Mouse (Mus musculus) hindbrain, embryonic 16.5 days (tissue): ENCODE data around the gene Blm. TPM values are rescaled to one million over a fixed set of nuclear protein-coding genes. Genes with fewer than 3 reads are reported as not detected.

Experiments used
- ATAC-seq: fragments of 200-750 bp; cut with Nextera tagmentation; 2 replicates; pipeline ENCODE4 v1.8.0; 2017; ENCODE audit warnings: moderate TSS enrichment, moderate library complexity
- H3K27ac ChIP-seq: fragments of 300-500 bp; sonication (generic); 2 replicates; pipeline ENCODE4 v1.5.1; 2014; ENCODE audit warnings: low read depth, mild to moderate bottlenecking, control low read depth, low read length, moderate library complexity
- H3K27me3 ChIP-seq: fragments of 300-500 bp; sonication (generic); replicated peaks from 2 replicates; pipeline ENCODE4 v1.6.1; 2014; ENCODE audit warnings: low read length; ENCODE audit not compliant: control insufficient read depth, insufficient read depth
- H3K36me3 ChIP-seq: fragments of 300-500 bp; sonication (generic); 2 replicates; pipeline ENCODE4 v1.6.1; 2014; ENCODE audit warnings: mild to moderate bottlenecking, low read length, moderate library complexity, mixed read lengths; ENCODE audit not compliant: control insufficient read depth, insufficient read depth
- H3K4me1 ChIP-seq: fragments of 300-500 bp; sonication (generic); 2 replicates; pipeline ENCODE4 v1.6.1; 2014; ENCODE audit warnings: low read depth, low read length; ENCODE audit not compliant: control insufficient read depth, insufficient read depth
- H3K4me2 ChIP-seq: fragments of 300-500 bp; sonication (generic); 2 replicates; pipeline ENCODE4 v1.6.1; 2014; ENCODE audit warnings: mild to moderate bottlenecking, low read length, control low read depth, moderate library complexity
- H3K4me3 ChIP-seq: fragments of 300-500 bp; sonication (generic); 2 replicates; pipeline ENCODE4 v1.5.1; 2014; ENCODE audit warnings: mild to moderate bottlenecking, low read length, control low read depth, moderate library complexity
- H3K9ac ChIP-seq: fragments of 300-500 bp; sonication (generic); 2 replicates; pipeline ENCODE4 v1.6.1; 2014; ENCODE audit warnings: low read depth, mild to moderate bottlenecking, control low read depth, low read length, moderate library complexity
- H3K9me3 ChIP-seq: fragments of 300-500 bp; sonication (generic); 2 replicates; pipeline ENCODE4 v1.6.1; 2014; ENCODE audit warnings: mild to moderate bottlenecking, low read length, moderate library complexity; ENCODE audit not compliant: control insufficient read depth
- WGBS: fragments of 180-500 bp; shearing (Covaris S2); extraction: QIAGEN DNeasy Blood & Tissue Kit; methylation state at CpG from one replicate; pipeline ENCODE4 v1.1.7; 2014; 5-methylcytosine and 5-hydroxymethylcytosine counted together
- polyA plus RNA-seq: library from polyadenylated mRNA; unstranded; fragments of >200 nt; fragmentation: Nextera tagmentation; extraction: Ambion mirVana; gene quantifications from 2 replicates; pipeline ENCODE4 v1.2.1, GENCODE M21; 2015

Blm gene
- polyA plus RNA-seq, 1 experiment from 2014 or later: 7.3 TPM

DNA sequence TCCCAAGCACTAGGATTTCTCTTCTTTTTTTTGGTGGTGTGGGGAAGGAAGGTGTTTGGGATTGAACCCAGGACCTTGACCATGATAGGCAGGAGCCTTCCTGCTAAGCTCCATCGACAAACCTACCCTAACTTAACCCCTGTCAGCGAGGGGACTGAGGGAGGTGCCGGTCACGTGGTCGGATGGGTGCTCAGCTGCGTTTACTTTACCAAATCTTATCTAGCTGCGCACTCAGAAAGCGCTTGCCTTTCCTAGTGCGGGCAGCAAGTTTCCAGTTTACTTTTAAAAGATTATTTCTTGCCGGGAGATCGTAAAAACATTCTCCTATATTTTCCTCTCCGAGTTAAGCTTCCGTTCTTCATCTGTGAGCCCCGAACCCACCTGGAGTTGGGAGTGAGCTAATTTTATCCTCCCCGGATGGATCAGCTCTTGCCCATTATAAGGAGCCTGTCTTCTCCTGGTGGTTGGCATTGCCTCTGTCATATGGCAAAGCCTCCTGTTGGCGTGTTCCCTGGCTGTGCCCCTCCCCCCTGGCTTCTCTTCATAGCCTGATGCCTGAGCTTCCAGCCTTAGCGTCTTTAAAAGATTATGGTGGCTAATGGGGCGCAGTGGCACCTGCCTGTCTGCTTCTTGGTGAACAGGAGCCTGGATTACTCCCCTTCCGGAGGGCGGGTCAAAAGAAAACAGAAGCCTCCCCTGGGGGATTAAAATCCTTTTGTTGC lies 112.0 kb downstream of the Blm start:
- H3K36me3 ChIP-seq: no peaks in the 10 kb centered on the region
- WGBS: 26% methylated on average over 20 of the region's 20 CpGs
- no peaks in the 10 kb centered on the region for H3K4me1 ChIP-seq
- no peak overlapping the region for H3K27ac ChIP-seq
- H3K27me3 ChIP-seq: no peaks in the 10 kb centered on the region
- H3K9me3 ChIP-seq: no peaks in the 10 kb centered on the region
- peak overlapping the region; percentile 24; the same call in 1 of the 2 replicates for H3K4me2 ChIP-seq
- no peak for ATAC-seq
- H3K9ac ChIP-seq: 0 out of 2 replicates have a peak overlapping the region, but pooled peaks have one; percentile 14
- no peak overlapping the region for H3K4me3 ChIP-seq

DNA sequence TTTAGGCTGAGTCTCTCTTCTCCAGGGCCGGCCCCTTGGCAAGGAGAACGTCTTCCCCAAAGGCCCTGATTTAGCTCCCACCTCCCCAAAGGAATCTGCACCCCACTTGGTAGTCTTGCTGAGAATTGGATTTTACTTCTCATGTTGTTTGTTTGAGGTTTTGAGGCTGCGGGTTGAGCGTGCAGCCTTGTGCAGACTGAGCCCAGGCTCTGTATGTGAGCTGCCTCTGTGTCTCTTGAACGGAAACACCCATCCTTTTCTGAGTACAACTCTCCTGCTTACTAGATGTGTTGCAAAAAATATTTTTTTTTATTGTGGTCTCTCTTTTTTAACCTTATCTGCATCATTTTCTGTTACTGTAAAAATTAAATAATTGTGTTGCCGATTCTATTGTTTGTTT lies 113.3 kb downstream of the Blm start:
- H3K27me3 ChIP-seq: no peaks in the 10 kb centered on the region

DNA sequence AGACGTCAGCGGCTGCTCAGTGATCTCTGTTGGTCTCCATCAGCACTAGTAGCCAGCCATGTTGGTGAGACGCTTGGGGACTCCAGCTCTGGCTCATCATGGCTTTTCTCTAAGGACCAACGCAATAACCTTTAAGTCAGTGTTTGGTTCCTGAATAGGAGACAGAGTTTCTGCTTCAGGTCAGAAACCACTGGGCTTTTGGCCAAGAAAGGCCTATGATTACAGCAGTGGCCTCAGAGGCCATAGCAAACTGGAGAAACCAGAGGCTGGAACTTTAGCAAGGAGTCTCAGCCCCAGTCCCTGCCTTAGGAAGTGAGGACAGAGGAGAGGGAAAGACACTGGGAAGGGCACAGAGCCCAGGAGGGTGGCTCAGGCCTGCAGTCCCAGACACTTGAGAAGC lies 114.3 kb downstream of the Blm start:
- H3K9ac ChIP-seq: no peak overlapping the region
- no peak overlapping the region for H3K4me3 ChIP-seq
- no peak for ATAC-seq
- no peak overlapping the region for H3K27ac ChIP-seq
- WGBS: 79% methylated on average over 4 of the region's 4 CpGs
- no peaks in the 10 kb centered on the region for H3K9me3 ChIP-seq
- H3K27me3 ChIP-seq: no peaks in the 10 kb centered on the region
- H3K4me1 ChIP-seq: no peaks in the 10 kb centered on the region
- no peak overlapping the region for H3K4me2 ChIP-seq
- H3K36me3 ChIP-seq: no peaks in the 10 kb centered on the region

More for the DNA sequence above, 113.3 kb downstream of the Blm start:
- H3K4me2 ChIP-seq: no peak overlapping the region
- no peak for ATAC-seq
- no peaks in the 10 kb centered on the region for H3K9me3 ChIP-seq
- WGBS: 91% methylated on average over 6 of the region's 6 CpGs
- no peak overlapping the region for H3K4me3 ChIP-seq
- no peaks in the 10 kb centered on the region for H3K4me1 ChIP-seq
- H3K9ac ChIP-seq: no peak overlapping the region
- no peak overlapping the region for H3K27ac ChIP-seq
- H3K36me3 ChIP-seq: no peaks in the 10 kb centered on the region

DNA sequence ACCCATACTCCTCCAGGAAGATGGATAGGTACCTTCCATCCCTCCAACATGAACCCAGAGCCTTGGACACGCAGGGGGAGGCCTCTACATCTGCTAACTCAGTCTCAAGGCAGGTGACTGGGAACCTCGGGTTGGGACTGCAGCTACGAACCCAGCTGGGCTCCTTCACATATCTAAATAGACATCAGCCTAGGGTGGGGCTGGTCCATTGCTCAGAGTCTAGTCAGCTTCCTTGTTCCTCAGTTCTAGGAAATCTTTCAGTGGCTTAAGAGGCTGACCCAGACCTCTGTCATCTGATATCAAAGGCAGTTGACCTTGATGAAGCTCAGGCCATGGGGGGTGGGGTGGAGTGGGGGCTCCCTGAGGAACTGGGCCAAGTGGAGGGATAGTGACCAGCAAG lies 115.6 kb downstream of the Blm start:
- H3K27me3 ChIP-seq: no peaks in the 10 kb centered on the region
- WGBS: 71% methylated on average over 3 of the region's 3 CpGs
- no peak overlapping the region for H3K27ac ChIP-seq
- H3K4me2 ChIP-seq: no peak overlapping the region
- H3K4me1 ChIP-seq: no peaks in the 10 kb centered on the region
- H3K36me3 ChIP-seq: no peaks in the 10 kb centered on the region
- no peaks in the 10 kb centered on the region for H3K9me3 ChIP-seq
- H3K4me3 ChIP-seq: no peak overlapping the region
- H3K9ac ChIP-seq: no peak overlapping the region
- ATAC-seq: no peak

DNA sequence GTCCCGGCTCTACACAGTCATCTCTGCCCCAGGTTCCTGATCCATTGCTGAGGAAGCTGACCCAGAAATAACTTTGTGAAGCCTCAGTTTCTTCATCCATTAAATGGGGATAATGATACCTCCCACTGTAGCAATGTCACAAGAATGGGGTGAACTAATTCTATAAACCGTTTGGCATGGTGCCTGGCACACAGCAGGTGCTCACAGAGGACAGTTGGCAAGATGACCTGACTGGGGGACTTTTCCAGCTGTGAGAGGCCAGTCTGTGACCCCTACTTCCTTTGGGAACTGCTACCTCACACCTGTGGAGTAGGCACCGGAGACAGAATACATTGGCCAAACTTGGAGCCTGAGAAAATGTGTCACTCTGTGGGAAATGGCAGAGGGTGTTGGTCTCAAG lies 116.9 kb downstream of the Blm start:
- Histone ChIP-seq H3K27ac (no peak overlapping the region), H3K9me3 (no peaks in the 10 kb centered on the region)
- ATAC-seq: no peak

DNA sequence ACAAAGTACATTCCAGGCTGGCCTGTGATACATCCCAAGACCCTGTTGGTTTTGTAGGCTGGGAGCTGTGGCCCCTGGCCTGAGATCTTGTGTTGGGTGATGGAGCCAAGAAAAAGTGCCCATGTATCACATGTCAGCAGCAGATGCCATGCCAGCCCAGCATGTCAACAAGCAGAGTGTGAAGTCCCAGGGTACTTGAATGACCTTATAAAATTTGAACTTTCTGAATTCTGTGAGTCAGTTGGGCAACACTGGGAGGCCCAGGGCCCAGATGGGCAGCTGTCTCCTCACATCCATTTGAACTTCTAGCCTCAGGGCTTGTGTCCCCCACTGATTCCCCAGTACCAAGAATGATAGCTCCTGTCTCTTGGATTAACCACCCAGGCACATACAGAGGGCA lies 117.3 kb downstream of the Blm start:
- Histone ChIP-seq H3K36me3 (no peaks in the 10 kb centered on the region), H3K27me3 (no peaks in the 10 kb centered on the region), H3K9me3 (no peaks in the 10 kb centered on the region), H3K4me2 (no peak overlapping the region), H3K4me3 (no peak overlapping the region), H3K27ac (no peak overlapping the region), H3K9ac (no peak overlapping the region), H3K4me1 (no peaks in the 10 kb centered on the region)
- no peak for ATAC-seq

More for the DNA sequence above, 116.9 kb downstream of the Blm start:
- Histone ChIP-seq H3K36me3 (no peaks in the 10 kb centered on the region), H3K4me3 (no peak overlapping the region), H3K27me3 (no peaks in the 10 kb centered on the region), H3K4me2 (no peak overlapping the region), H3K4me1 (no peaks in the 10 kb centered on the region), H3K9ac (no peak overlapping the region)
- 73% methylated on average over 3 of the region's 3 CpGs for WGBS

DNA sequence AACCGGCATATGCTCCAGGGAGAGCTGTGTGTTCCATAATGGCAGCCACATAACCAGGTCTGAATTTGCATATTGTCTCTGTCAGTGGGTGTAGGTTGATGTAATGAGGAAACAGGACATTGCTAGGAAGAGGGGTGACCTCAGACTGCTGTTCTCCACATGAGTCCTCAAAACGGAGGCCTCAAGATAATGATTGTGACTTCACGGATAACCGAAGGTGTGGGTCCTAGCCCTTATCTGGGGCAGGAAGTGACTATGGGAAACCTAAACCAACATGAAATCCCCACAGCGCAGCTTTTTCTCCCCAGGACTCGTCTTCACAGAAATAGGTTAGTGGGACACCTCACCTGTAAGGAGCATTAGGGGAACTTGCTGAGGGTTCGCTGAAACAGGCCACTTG lies 118.0 kb downstream of the Blm start:
- ATAC-seq: no peak
- H3K4me2 ChIP-seq: no peak overlapping the region
- H3K4me1 ChIP-seq: no peaks in the 10 kb centered on the region
- H3K36me3 ChIP-seq: no peaks in the 10 kb centered on the region
- no peak overlapping the region for H3K9ac ChIP-seq
- H3K4me3 ChIP-seq: no peak overlapping the region
- no peaks in the 10 kb centered on the region for H3K27me3 ChIP-seq
- no peaks in the 10 kb centered on the region for H3K9me3 ChIP-seq
- 87% methylated on average over 7 of the region's 7 CpGs for WGBS
- no peak overlapping the region for H3K27ac ChIP-seq

DNA sequence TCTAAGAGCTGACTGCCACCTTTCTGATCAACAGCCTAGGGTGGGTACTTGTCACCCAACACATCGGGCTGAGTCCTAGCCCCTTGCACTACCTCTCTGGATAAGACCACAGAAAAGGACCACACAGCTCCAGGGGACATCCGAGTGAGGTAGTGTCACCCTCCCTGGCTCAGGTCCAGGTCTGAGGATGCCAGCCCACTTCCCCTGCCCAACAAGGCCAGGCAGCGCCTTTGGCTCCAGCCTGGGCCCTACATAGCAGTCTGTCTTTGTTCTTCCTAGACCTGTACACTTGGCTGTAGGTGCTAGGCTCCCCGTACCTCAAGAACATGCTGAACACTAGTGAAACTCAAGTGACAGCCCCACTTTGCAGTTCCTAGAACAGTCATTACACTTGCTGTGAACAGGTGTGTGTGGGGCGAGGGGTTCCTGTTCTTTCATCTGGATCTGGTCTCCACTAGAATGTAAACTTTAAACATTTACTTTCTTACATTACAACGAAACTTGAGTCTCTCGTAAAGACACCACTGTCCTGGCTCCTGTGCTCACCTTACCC lies 120.5 kb downstream of the Blm start:
- no peak overlapping the region for H3K9ac ChIP-seq
- no peaks in the 10 kb centered on the region for H3K9me3 ChIP-seq
- WGBS: 86% methylated on average over 7 of the region's 7 CpGs
- no peak overlapping the region for H3K4me3 ChIP-seq
- no peaks in the 10 kb centered on the region for H3K36me3 ChIP-seq
- H3K27me3 ChIP-seq: no peaks in the 10 kb centered on the region
- no peak overlapping the region for H3K27ac ChIP-seq
- no peaks in the 10 kb centered on the region for H3K4me1 ChIP-seq
- no peak for ATAC-seq
- H3K4me2 ChIP-seq: no peak overlapping the region

DNA sequence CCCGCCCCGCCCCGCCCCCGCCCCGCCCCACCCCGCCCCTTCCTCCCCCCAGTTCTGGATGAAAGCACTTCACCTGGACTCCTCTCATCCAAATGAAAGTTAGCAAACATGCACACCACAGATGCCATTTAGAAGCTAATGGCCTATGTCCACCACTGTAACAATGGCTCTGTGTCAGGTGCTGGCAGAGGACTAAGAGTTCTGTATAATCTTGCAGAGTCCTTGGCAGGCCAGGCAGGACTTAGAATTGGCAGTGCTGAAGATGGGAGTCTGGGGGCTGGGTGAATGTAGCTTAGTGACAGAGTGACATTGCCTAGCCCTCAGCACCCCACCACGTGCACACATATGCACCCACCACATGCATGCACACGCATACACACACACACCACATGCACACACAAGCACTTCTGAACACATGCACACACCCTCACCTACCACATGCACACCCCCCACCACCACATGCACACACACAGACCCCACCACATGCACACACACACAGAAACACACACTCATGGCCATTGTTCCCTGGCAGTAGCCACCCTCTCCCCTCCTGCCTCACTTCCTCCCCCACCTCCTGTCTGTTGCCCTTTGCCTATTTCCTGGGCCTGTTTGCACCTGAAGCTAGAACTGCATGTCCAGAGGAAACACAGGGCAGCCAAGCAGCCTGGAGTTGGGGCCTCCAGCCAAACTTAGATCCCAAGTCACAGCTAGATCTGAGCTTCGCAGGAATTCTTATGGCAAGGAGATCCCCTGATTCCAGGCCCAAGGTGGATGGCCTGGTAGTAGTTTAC lies 121.2 kb downstream of the Blm start:
- no peak overlapping the region for H3K27ac ChIP-seq
- no peaks in the 10 kb centered on the region for H3K27me3 ChIP-seq
- peak; percentile 60; the same call in 1 of the 2 replicates for ATAC-seq
- WGBS: 79% methylated on average over 9 of the region's 9 CpGs
- H3K9me3 ChIP-seq: no peaks in the 10 kb centered on the region
- H3K4me1 ChIP-seq: no peaks in the 10 kb centered on the region
- H3K36me3 ChIP-seq: no peaks in the 10 kb centered on the region
- no peak overlapping the region for H3K4me3 ChIP-seq
- no peak overlapping the region for H3K4me2 ChIP-seq
- H3K9ac ChIP-seq: no peak overlapping the region
